Mouse (Mus musculus) heart, embryonic 12.5 days (tissue): ENCODE data around the gene Gpc5. TPM values are rescaled to one million over a fixed set of nuclear protein-coding genes. Genes with fewer than 3 reads are reported as not detected.

ENCODE experiments used
- ATAC-seq: fragments of 200-750 bp; cut with Nextera tagmentation; 2 replicates; pipeline ENCODE4 v1.8.0; 2017; ENCODE audit warnings: moderate TSS enrichment, moderate library complexity; ENCODE audit not compliant: insufficient number of reproducible peaks, low FRiP score
- H3K27ac ChIP-seq: fragments of 300-500 bp; sonication (generic); 2 replicates; pipeline ENCODE4 v1.5.1; 2016; ENCODE audit warnings: mild to moderate bottlenecking, moderate library complexity; ENCODE audit not compliant: poor library complexity, severe bottlenecking
- H3K27me3 ChIP-seq: fragments of 300-500 bp; sonication (generic); replicated peaks from 2 replicates; pipeline ENCODE4 v1.6.1; 2016; ENCODE audit warnings: mild to moderate bottlenecking, moderate library complexity
- H3K36me3 ChIP-seq: fragments of 300-500 bp; sonication (generic); 2 replicates; pipeline ENCODE4 v1.6.1; 2016; ENCODE audit warnings: mild to moderate bottlenecking, moderate library complexity
- H3K4me1 ChIP-seq: fragments of 300-500 bp; sonication (generic); replicated peaks from 2 replicates; pipeline ENCODE4 v1.6.1; 2016; ENCODE audit warnings: mild to moderate bottlenecking
- H3K4me2 ChIP-seq: fragments of 300-500 bp; sonication (generic); 2 replicates; pipeline ENCODE4 v1.6.1; 2016; ENCODE audit warnings: mild to moderate bottlenecking, moderate library complexity
- H3K4me3 ChIP-seq: fragments of 300-500 bp; sonication (generic); 2 replicates; pipeline ENCODE4 v1.5.1; 2016; ENCODE audit warnings: mild to moderate bottlenecking
- H3K9ac ChIP-seq: fragments of 300-500 bp; sonication (generic); 2 replicates; pipeline ENCODE4 v1.6.1; 2016; ENCODE audit warnings: mild to moderate bottlenecking, moderate library complexity
- H3K9me3 ChIP-seq: fragments of 300-500 bp; sonication (generic); replicated peaks from 2 replicates; pipeline ENCODE4 v1.6.1; 2016; ENCODE audit warnings: mild to moderate bottlenecking, moderate library complexity
- WGBS: fragments of 180-500 bp; shearing (Covaris S2); methylation state at CpG from one replicate; pipeline ENCODE4 v1.1.7; 2016; 5-methylcytosine and 5-hydroxymethylcytosine counted together
- polyA plus RNA-seq: library from polyadenylated mRNA; unstranded; fragments of >200 nt; fragmentation: Nextera tagmentation; extraction: Ambion mirVana; gene quantifications from 2 replicates; pipeline ENCODE4 v1.2.1, GENCODE M21; 2016

The Gpc5 gene
- polyA plus RNA-seq, 1 experiment from 2014 or later = 0.57 TPM

- ATAC-seq = no peak
- H3K9me3 ChIP-seq = no peaks in the 10 kb centered on the region; the same call in 1 of the 2 replicates
- no peak overlapping the region for H3K9ac ChIP-seq
- no peaks in the 10 kb centered on the region for H3K4me1 ChIP-seq
- WGBS = 36% methylated on average over 3 of the region's 3 CpGs
- no peaks in the 10 kb centered on the region for H3K27me3 ChIP-seq
- no peak overlapping the region for H3K27ac ChIP-seq
- H3K4me2 ChIP-seq = no peak overlapping the region
- no peak overlapping the region for H3K4me3 ChIP-seq
- no peaks in the 10 kb centered on the region for H3K36me3 ChIP-seq
Measured at GRCm38 (mm10) chr14:116348560-116348959, 1256.5 kb downstream of the Gpc5 start.

- Histone ChIP-seq H3K36me3 (no peaks in the 10 kb centered on the region), H3K4me3 (no peak overlapping the region), H3K27me3 (no peaks in the 10 kb centered on the region), H3K4me1 (no peaks in the 10 kb centered on the region), H3K9ac (no peak overlapping the region), H3K9me3 (no peaks in the 10 kb centered on the region), H3K27ac (no peak overlapping the region), H3K4me2 (no peak overlapping the region)
- WGBS = 62% methylated on average over 2 of the region's 2 CpGs
- no peak for ATAC-seq
Measured at GRCm38 (mm10) chr14:116384602-116385001, 1292.6 kb downstream of the Gpc5 start.

GRCm38 (mm10) chr14:116415511-116415910, 1323.5 kb downstream of the Gpc5 start:
- no peak for ATAC-seq

GRCm38 (mm10) chr14:116448219-116448618, 1356.2 kb downstream of the Gpc5 start:
- no peak for ATAC-seq
- no peaks in the 10 kb centered on the region for H3K4me1 ChIP-seq

More at GRCm38 (mm10) chr14:116415511-116415910, 1323.5 kb downstream of the Gpc5 start:
- no peak overlapping the region for H3K9ac ChIP-seq
- no peaks in the 10 kb centered on the region for H3K36me3 ChIP-seq
- H3K4me2 ChIP-seq = no peak overlapping the region
- H3K27me3 ChIP-seq = no peaks in the 10 kb centered on the region
- H3K9me3 ChIP-seq = no peaks in the 10 kb centered on the region
- 70% methylated on average over 3 of the region's 3 CpGs for WGBS
- no peak overlapping the region for H3K4me3 ChIP-seq
- no peak overlapping the region for H3K27ac ChIP-seq
- no peaks in the 10 kb centered on the region for H3K4me1 ChIP-seq

GRCm38 (mm10) chr14:116453356-116453755, 1361.3 kb downstream of the Gpc5 start:
- no peaks in the 10 kb centered on the region for H3K36me3 ChIP-seq
- H3K9me3 ChIP-seq = no peaks in the 10 kb centered on the region
- WGBS = 68% methylated on average over 3 of the region's 3 CpGs
- H3K4me3 ChIP-seq = no peak overlapping the region
- H3K4me1 ChIP-seq = no peaks in the 10 kb centered on the region
- no peak overlapping the region for H3K27ac ChIP-seq
- ATAC-seq = no peak
- no peak overlapping the region for H3K9ac ChIP-seq
- H3K27me3 ChIP-seq = no peaks in the 10 kb centered on the region
- H3K4me2 ChIP-seq = no peak overlapping the region

More at GRCm38 (mm10) chr14:116448219-116448618, 1356.2 kb downstream of the Gpc5 start:
- no peak overlapping the region for H3K9ac ChIP-seq
- H3K27me3 ChIP-seq = no peaks in the 10 kb centered on the region
- no peak overlapping the region for H3K4me3 ChIP-seq
- H3K36me3 ChIP-seq = no peaks in the 10 kb centered on the region
- H3K9me3 ChIP-seq = no peaks in the 10 kb centered on the region
- H3K27ac ChIP-seq = no peak overlapping the region
- 45% methylated on average over 4 of the region's 4 CpGs for WGBS
- H3K4me2 ChIP-seq = no peak overlapping the region

GRCm38 (mm10) chr14:116456211-116456610, 1364.2 kb downstream of the Gpc5 start:
- no peaks in the 10 kb centered on the region for H3K4me1 ChIP-seq
- H3K27me3 ChIP-seq = no peaks in the 10 kb centered on the region
- no peaks in the 10 kb centered on the region for H3K36me3 ChIP-seq
- no peak overlapping the region for H3K27ac ChIP-seq
- 50% methylated on average over 4 of the region's 4 CpGs for WGBS
- H3K9me3 ChIP-seq = no peaks in the 10 kb centered on the region
- no peak overlapping the region for H3K4me2 ChIP-seq
- no peak overlapping the region for H3K9ac ChIP-seq
- no peak overlapping the region for H3K4me3 ChIP-seq
- no peak for ATAC-seq

- Histone ChIP-seq H3K4me3 (no peak overlapping the region), H3K9ac (no peak overlapping the region), H3K27me3 (no peaks in the 10 kb centered on the region), H3K4me1 (no peaks in the 10 kb centered on the region), H3K27ac (no peak overlapping the region), H3K9me3 (peaks cover 2% of the 10 kb centered on the region; the same call in 1 of the 2 replicates), H3K4me2 (no peak overlapping the region), H3K36me3 (no peaks in the 10 kb centered on the region)
- no peak for ATAC-seq
- WGBS = 78% methylated on average over 8 of the region's 8 CpGs
Measured at GRCm38 (mm10) chr14:116473378-116474179, 1381.6 kb downstream of the Gpc5 start.

GRCm38 (mm10) chr14:116494285-116494850, 1402.4 kb downstream of the Gpc5 start:
- H3K9me3 ChIP-seq = no peaks in the 10 kb centered on the region
- no peaks in the 10 kb centered on the region for H3K27me3 ChIP-seq
- no peak overlapping the region for H3K9ac ChIP-seq
- no peak overlapping the region for H3K4me3 ChIP-seq
- H3K4me2 ChIP-seq = no peak overlapping the region
- WGBS = 49% methylated on average over 1 of the region's 1 CpGs
- no peak overlapping the region for H3K27ac ChIP-seq
- no peaks in the 10 kb centered on the region for H3K4me1 ChIP-seq
- no peaks in the 10 kb centered on the region for H3K36me3 ChIP-seq
- no peak for ATAC-seq

- H3K27me3 ChIP-seq = no peaks in the 10 kb centered on the region
- no peak for ATAC-seq
- no peaks in the 10 kb centered on the region for H3K4me1 ChIP-seq
- no peak overlapping the region for H3K4me2 ChIP-seq
- no peaks in the 10 kb centered on the region for H3K9me3 ChIP-seq
- H3K36me3 ChIP-seq = no peaks in the 10 kb centered on the region
- H3K4me3 ChIP-seq = no peak overlapping the region
- 82% methylated on average over 3 of the region's 3 CpGs for WGBS
- H3K9ac ChIP-seq = no peak overlapping the region
- no peak overlapping the region for H3K27ac ChIP-seq
Measured at GRCm38 (mm10) chr14:116538216-116538615, 1446.2 kb downstream of the Gpc5 start.

- Histone ChIP-seq H3K27me3 (no peaks in the 10 kb centered on the region), H3K9me3 (no peaks in the 10 kb centered on the region), H3K27ac (no peak overlapping the region), H3K36me3 (no peaks in the 10 kb centered on the region), H3K4me3 (no peak overlapping the region), H3K4me2 (no peak overlapping the region), H3K9ac (no peak overlapping the region), H3K4me1 (no peaks in the 10 kb centered on the region)
- no peak for ATAC-seq
Measured at GRCm38 (mm10) chr14:116543746-116544145, 1451.7 kb downstream of the Gpc5 start.

- Histone ChIP-seq H3K9ac (no peak overlapping the region), H3K27ac (no peak overlapping the region), H3K4me1 (peaks cover 10% of the 10 kb centered on the region), H3K4me3 (no peak overlapping the region), H3K9me3 (no peaks in the 10 kb centered on the region), H3K27me3 (no peaks in the 10 kb centered on the region), H3K4me2 (no peak overlapping the region), H3K36me3 (no peaks in the 10 kb centered on the region)
- 29% methylated on average over 5 of the region's 5 CpGs for WGBS
- no peak for ATAC-seq
Measured at GRCm38 (mm10) chr14:116551401-116551800, 1459.4 kb downstream of the Gpc5 start.
